Mouse (Mus musculus) hindbrain, embryonic 11.5 days (tissue): Measurements from ENCODE around the gene Nkiras2. TPM values are rescaled to one million over a fixed set of nuclear protein-coding genes. Genes with fewer than 3 reads are reported as not detected.

Experiments
- ATAC-seq: fragments of 200-750 bp; cut with Nextera tagmentation; 2 replicates; pipeline ENCODE4 v1.8.0; 2017; ENCODE audit warnings: mild to moderate bottlenecking, moderate TSS enrichment, moderate library complexity; ENCODE audit not compliant: low FRiP score
- DNase-seq: peaks from one replicate; pipeline ENCODE4 v3.0.0-alpha.2; 2015; ENCODE audit warnings: low spot score
- H3K27ac ChIP-seq: fragments of 300-500 bp; sonication (generic); 2 replicates; pipeline ENCODE4 v1.5.1; 2014; ENCODE audit warnings: mild to moderate bottlenecking, low read depth, low read length
- H3K27me3 ChIP-seq: fragments of 300-500 bp; sonication (generic); 2 replicates; pipeline ENCODE4 v1.6.1; 2014; ENCODE audit warnings: mild to moderate bottlenecking, low read length, moderate library complexity, mixed read lengths; ENCODE audit not compliant: control insufficient read depth, insufficient read depth
- H3K36me3 ChIP-seq: fragments of 300-500 bp; sonication (generic); 2 replicates; pipeline ENCODE4 v1.6.1; 2014; ENCODE audit warnings: mild to moderate bottlenecking, low read length, moderate library complexity, mixed read lengths; ENCODE audit not compliant: control insufficient read depth, insufficient read depth
- H3K4me1 ChIP-seq: fragments of 300-500 bp; sonication (generic); replicated peaks from 2 replicates; pipeline ENCODE4 v1.6.1; 2014; ENCODE audit warnings: low read length, mixed read lengths; ENCODE audit not compliant: control insufficient read depth, insufficient read depth
- H3K4me2 ChIP-seq: fragments of 300-500 bp; sonication (generic); replicated peaks from 2 replicates; pipeline ENCODE4 v1.6.1; 2014; ENCODE audit warnings: mild to moderate bottlenecking, low read depth, low read length
- H3K4me3 ChIP-seq: fragments of 300-500 bp; sonication (generic); 2 replicates; pipeline ENCODE4 v1.5.1; 2014; ENCODE audit warnings: low read depth, low read length
- H3K9ac ChIP-seq: fragments of 300-500 bp; sonication (generic); 2 replicates; pipeline ENCODE4 v1.6.1; 2014; ENCODE audit warnings: low read depth, low read length
- H3K9me3 ChIP-seq: fragments of 300-500 bp; sonication (generic); 2 replicates; pipeline ENCODE4 v1.6.1; 2016; ENCODE audit warnings: low read length; ENCODE audit not compliant: control insufficient read depth
- WGBS: fragments of 180-500 bp; shearing (Covaris S2); extraction: QIAGEN DNeasy Blood & Tissue Kit; methylation state at CpG from one replicate; pipeline ENCODE4 v1.1.7; 2014; 5-methylcytosine and 5-hydroxymethylcytosine counted together
- polyA plus RNA-seq: library from polyadenylated mRNA; unstranded; fragments of >200 nt; fragmentation: Nextera tagmentation; extraction: Ambion mirVana; gene quantifications from 2 replicates; pipeline ENCODE4 v1.2.1, GENCODE M21; 2014

The Nkiras2 gene
- polyA plus RNA-seq, 1 experiment from 2014 or later = 109 TPM

GRCm38 (mm10) chr11:100592346-100593046, 26.5 kb upstream of the Nkiras2 start:
- H3K27ac ChIP-seq = no peak overlapping the region
- H3K9ac ChIP-seq = no peak overlapping the region
- DNase-seq = no peak
- ATAC-seq = no peak
- H3K9me3 ChIP-seq = no peaks in the 10 kb centered on the region
- H3K4me2 ChIP-seq = no peak overlapping the region
- no peaks in the 10 kb centered on the region for H3K27me3 ChIP-seq
- peaks cover 19% of the 10 kb centered on the region for H3K36me3 ChIP-seq
- no peaks in the 10 kb centered on the region for H3K4me1 ChIP-seq
- H3K4me3 ChIP-seq = no peak overlapping the region
- 89% methylated on average over 11 of the region's 11 CpGs for WGBS

DNA sequence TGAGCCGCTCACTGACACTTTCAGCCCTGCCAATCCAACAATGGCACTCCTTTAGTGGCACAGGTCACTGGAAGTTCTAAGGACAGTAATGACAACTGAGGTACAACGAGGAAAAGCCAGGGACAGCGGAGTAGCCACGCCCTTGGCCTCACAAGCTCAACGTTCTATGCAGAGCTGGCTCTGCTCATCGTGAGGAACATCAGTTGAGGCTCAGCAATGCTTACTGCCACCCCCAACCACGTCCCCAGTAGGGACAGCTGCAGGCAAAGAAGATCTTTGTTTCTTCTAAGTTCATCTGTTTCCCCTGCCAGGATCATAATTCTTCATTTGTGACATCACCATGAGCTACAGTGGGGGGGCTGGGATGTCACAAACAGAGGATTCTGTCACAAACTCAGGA, 24.4 kb upstream of the Nkiras2 start:
- Histone ChIP-seq H3K36me3 (peaks cover 19% of the 10 kb centered on the region), H3K9me3 (no peaks in the 10 kb centered on the region), H3K9ac (no peak overlapping the region), H3K27me3 (no peaks in the 10 kb centered on the region), H3K4me2 (no peak overlapping the region), H3K4me3 (no peak overlapping the region), H3K4me1 (no peaks in the 10 kb centered on the region), H3K27ac (no peak overlapping the region)
- 93% methylated on average over 7 of the region's 7 CpGs for WGBS
- no peak for DNase-seq
- ATAC-seq = no peak

GRCm38 (mm10) chr11:100595533-100595932, 23.5 kb upstream of the Nkiras2 start:
- Histone ChIP-seq H3K27me3 (no peaks in the 10 kb centered on the region), H3K36me3 (peaks cover 17% of the 10 kb centered on the region), H3K9me3 (no peaks in the 10 kb centered on the region), H3K27ac (no peak overlapping the region), H3K4me3 (no peak overlapping the region), H3K9ac (no peak overlapping the region), H3K4me1 (no peaks in the 10 kb centered on the region), H3K4me2 (no peak overlapping the region)
- DNase-seq = no peak
- no peak for ATAC-seq
- 91% methylated on average over 4 of the region's 4 CpGs for WGBS

- Histone ChIP-seq H3K4me3 (no peak overlapping the region), H3K27me3 (no peaks in the 10 kb centered on the region), H3K4me1 (no peaks in the 10 kb centered on the region), H3K9ac (no peak overlapping the region), H3K4me2 (no peak overlapping the region), H3K36me3 (peaks cover 14% of the 10 kb centered on the region), H3K27ac (no peak overlapping the region), H3K9me3 (no peaks in the 10 kb centered on the region)
- no peak for ATAC-seq
- DNase-seq = no peak
- 93% methylated on average over 4 of the region's 4 CpGs for WGBS
Measured at GRCm38 (mm10) chr11:100598074-100598473, 21.0 kb upstream of the Nkiras2 start.

DNA sequence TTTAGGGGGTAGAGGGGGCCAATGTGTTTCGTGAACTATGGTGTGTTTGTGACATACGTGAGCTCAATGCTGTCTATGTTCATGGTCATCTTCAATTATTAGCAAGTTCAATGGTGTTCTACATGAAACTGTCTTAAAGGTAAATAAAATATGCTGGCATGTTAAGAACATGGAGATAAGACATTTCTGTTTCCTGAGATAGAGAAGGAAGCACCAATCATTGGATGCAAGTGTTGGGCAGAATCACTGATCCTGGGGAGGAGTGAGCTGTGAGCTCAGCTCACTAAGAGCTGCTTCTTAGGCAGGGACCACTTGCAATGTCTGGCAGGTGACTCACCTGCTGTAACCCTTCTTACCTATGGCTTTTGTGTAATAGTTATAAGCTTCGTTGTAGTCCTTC, 17.7 kb upstream of the Nkiras2 start:
- Histone ChIP-seq H3K36me3 (peaks cover 7% of the 10 kb centered on the region), H3K9ac (no peak overlapping the region), H3K4me1 (no peaks in the 10 kb centered on the region), H3K4me2 (no peak overlapping the region), H3K4me3 (no peak overlapping the region), H3K27me3 (no peaks in the 10 kb centered on the region), H3K9me3 (no peaks in the 10 kb centered on the region), H3K27ac (no peak overlapping the region)
- ATAC-seq (no peak), DNase-seq (no peak)
- 96% methylated on average over 3 of the region's 3 CpGs for WGBS

DNA sequence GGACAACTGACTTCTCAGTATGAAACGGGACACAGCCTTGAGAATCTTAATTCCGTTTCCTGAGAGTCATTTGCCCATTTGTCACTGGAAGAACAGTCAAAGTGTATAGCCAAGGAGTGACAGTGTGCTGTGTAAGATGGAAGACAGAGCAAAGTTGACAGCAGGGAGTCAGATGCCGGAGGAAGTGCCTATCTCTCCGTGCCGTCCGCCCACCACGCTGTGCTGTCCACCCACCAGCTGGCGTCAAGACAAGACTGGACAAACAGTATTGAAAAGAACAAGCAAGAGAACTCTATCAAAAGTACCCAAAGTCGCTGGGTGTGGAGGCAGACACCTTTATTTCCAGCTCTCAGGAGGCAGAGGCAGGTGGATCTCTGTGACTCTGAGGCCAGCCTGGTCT, 15.9 kb upstream of the Nkiras2 start:
- WGBS = 92% methylated on average over 9 of the region's 9 CpGs
- no peaks in the 10 kb centered on the region for H3K9me3 ChIP-seq
- no peaks in the 10 kb centered on the region; the same call in none of the 2 replicates for H3K36me3 ChIP-seq
- no peak overlapping the region for H3K27ac ChIP-seq
- no peak overlapping the region for H3K4me2 ChIP-seq
- H3K9ac ChIP-seq = no peak overlapping the region
- DNase-seq (no peak), ATAC-seq (no peak)
- no peaks in the 10 kb centered on the region for H3K4me1 ChIP-seq
- no peaks in the 10 kb centered on the region for H3K27me3 ChIP-seq
- H3K4me3 ChIP-seq = no peak overlapping the region

DNA sequence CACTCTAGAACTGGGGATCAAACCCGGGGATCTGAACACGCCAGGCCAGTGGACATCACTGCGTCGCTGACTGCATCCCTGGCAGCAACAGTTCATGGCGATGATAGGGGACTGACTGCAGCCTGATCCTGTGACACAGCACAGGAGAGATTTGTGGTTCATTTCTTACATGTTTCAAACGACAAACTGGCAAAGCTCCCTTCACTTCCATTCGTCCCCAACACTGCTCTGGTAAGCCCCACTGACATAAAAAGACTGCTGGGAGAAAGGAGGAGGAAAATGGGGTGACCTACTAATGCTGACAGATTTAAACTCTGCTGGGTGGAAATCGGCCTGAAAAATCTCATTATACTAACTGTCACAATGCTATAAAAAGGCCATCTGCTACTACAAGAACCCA, 15.2 kb upstream of the Nkiras2 start:
- no peaks in the 10 kb centered on the region for H3K27me3 ChIP-seq
- H3K9ac ChIP-seq = no peak overlapping the region
- no peak overlapping the region for H3K4me2 ChIP-seq
- no peaks in the 10 kb centered on the region for H3K9me3 ChIP-seq
- DNase-seq (no peak), ATAC-seq (no peak)
- H3K36me3 ChIP-seq = no peaks in the 10 kb centered on the region; the same call in 1 of the 2 replicates
- no peak overlapping the region for H3K4me3 ChIP-seq
- H3K4me1 ChIP-seq = no peaks in the 10 kb centered on the region
- no peak overlapping the region for H3K27ac ChIP-seq
- WGBS = 92% methylated on average over 8 of the region's 8 CpGs

DNA sequence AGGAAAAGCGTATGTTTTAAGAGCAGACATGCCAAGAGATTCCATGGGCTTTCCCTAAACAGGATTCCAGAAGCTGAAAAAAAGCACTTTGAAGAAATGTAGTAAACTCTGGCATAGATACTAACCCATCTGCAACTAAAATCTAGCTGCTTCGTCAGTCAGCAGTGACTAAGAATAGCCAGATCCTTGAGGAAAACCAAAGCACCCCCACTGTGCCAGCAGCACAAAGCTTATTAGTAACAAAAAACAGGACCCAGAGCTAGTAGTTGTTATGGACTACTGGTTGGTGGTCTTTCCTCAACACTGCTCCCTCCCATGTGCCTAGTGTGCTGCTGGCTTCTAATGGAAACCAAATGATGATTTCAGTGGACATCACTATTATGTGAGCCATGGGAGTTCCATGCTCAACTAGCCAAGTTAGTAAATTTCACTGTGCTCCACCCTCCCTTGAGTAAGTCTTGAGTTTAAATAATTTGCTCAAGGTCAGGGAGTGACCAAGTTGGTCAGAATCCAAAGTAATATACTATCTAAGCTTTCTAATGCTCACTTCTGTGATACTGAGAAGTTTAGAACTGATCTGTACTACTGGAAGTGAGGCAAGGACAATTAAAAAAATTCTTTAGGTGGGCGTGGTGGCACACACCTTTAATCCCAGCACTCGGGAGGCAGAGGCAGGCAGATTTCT, 14.6 kb upstream of the Nkiras2 start:
- H3K9ac ChIP-seq = no peak overlapping the region
- no peak overlapping the region for H3K4me2 ChIP-seq
- H3K4me3 ChIP-seq = no peak overlapping the region
- H3K27ac ChIP-seq = no peak overlapping the region
- H3K9me3 ChIP-seq = no peaks in the 10 kb centered on the region
- H3K36me3 ChIP-seq = no peaks in the 10 kb centered on the region
- H3K27me3 ChIP-seq = no peaks in the 10 kb centered on the region
- no peaks in the 10 kb centered on the region for H3K4me1 ChIP-seq
- no peak for ATAC-seq
- WGBS = 90% methylated on average over 4 of the region's 4 CpGs
- no peak for DNase-seq

DNA sequence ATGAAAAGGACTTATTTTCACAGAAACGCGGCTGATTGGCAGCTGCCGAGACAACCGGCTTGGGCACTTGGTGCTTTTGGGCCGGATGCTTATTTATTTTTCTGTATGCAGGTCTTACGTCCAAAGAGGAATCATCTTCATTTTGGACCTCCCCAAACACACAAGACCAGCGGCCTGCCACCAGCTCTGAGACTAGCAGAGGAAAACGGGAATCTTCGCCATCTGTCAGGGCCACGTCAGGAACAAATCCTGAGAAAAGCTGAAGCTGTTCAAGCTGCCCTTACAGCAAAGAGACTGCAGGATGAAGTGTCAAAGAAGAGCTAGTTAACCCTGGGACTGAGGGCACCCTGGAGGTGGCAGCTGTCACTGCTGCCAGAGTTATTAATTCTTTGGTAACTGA, 13.6 kb upstream of the Nkiras2 start:
- no peak for DNase-seq

More for the DNA sequence above, 13.6 kb upstream of the Nkiras2 start:
- H3K27ac ChIP-seq = no peak overlapping the region
- WGBS = 91% methylated on average over 10 of the region's 10 CpGs
- H3K9me3 ChIP-seq = no peaks in the 10 kb centered on the region
- no peak overlapping the region for H3K4me3 ChIP-seq
- H3K27me3 ChIP-seq = no peaks in the 10 kb centered on the region
- no peaks in the 10 kb centered on the region for H3K4me1 ChIP-seq
- H3K9ac ChIP-seq = no peak overlapping the region
- ATAC-seq = no peak
- no peak overlapping the region for H3K4me2 ChIP-seq
- no peaks in the 10 kb centered on the region for H3K36me3 ChIP-seq
